Mouse (Mus musculus) kidney, embryonic 15.5 days (tissue): ENCODE measurements around the gene Snx17. TPM values are rescaled to one million over a fixed set of nuclear protein-coding genes. Genes with fewer than 3 reads are reported as not detected.
A peak's percentile ranks its signal among the peaks of the same experiment; 100 is the strongest.

ENCODE experiments used
- ATAC-seq: fragments of 200-750 bp; cut with Nextera tagmentation; replicated peaks from 2 replicates; pipeline ENCODE4 v1.8.0; 2017; ENCODE audit warnings: moderate TSS enrichment; ENCODE audit not compliant: low FRiP score
- H3K27ac ChIP-seq: fragments of 300-500 bp; sonication (generic); 2 replicates; pipeline ENCODE4 v1.5.1; 2015; ENCODE audit warnings: mild to moderate bottlenecking, inconsistent platforms
- H3K27me3 ChIP-seq: fragments of 300-500 bp; sonication (generic); 2 replicates; pipeline ENCODE4 v1.6.1; 2015; ENCODE audit warnings: inconsistent platforms
- H3K36me3 ChIP-seq: fragments of 300-500 bp; sonication (generic); 2 replicates; pipeline ENCODE4 v1.6.1; 2015; ENCODE audit warnings: inconsistent platforms
- H3K4me1 ChIP-seq: fragments of 300-500 bp; sonication (generic); 2 replicates; pipeline ENCODE4 v1.6.1; 2015; ENCODE audit warnings: inconsistent platforms
- H3K4me2 ChIP-seq: fragments of 300-500 bp; sonication (generic); 2 replicates; pipeline ENCODE4 v1.6.1; 2015; ENCODE audit warnings: moderate library complexity, mild to moderate bottlenecking, inconsistent platforms
- H3K4me3 ChIP-seq: fragments of 300-500 bp; sonication (generic); replicated peaks from 2 replicates; pipeline ENCODE4 v1.5.1; 2015; ENCODE audit warnings: mild to moderate bottlenecking, inconsistent platforms
- H3K9ac ChIP-seq: fragments of 300-500 bp; sonication (generic); 2 replicates; pipeline ENCODE4 v1.6.1; 2015; ENCODE audit warnings: mild to moderate bottlenecking, inconsistent platforms
- H3K9me3 ChIP-seq: fragments of 300-500 bp; sonication (generic); replicated peaks from 2 replicates; pipeline ENCODE4 v1.6.1; 2016; ENCODE audit warnings: inconsistent platforms
- WGBS: fragments of 180-500 bp; shearing (Covaris S2); methylation state at CpG from one replicate; pipeline ENCODE4 v1.1.7; 2015; ENCODE audit warnings: mixed read lengths; 5-methylcytosine and 5-hydroxymethylcytosine counted together
- polyA plus RNA-seq: library from polyadenylated mRNA; unstranded; fragments of >200 nt; fragmentation: Nextera tagmentation; extraction: Ambion mirVana; gene quantifications from 2 replicates; pipeline ENCODE4 v1.2.1, GENCODE M21; 2015

The Snx17 gene
- polyA plus RNA-seq, 1 experiment from 2014 or later: 148 TPM

DNA sequence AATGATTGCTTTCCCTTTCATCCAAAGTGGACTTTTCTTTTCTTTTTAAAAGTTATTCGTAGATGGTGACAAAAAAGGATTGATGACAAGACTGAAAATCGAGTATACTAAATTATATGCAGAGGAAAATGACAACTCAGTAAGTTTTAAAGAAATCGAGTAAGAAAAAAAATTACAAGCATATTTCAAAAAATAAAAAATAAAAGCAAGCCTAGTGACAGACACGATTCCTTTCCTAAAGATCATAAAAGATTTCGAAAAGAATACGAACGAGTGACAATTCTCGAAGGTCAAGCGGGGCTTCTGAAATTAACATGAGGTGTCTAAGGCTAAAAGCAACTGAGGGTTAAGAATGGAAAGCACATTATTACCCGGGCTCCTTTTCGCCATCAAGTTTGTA is 26.4 kb downstream of the Snx17 start:
- H3K9me3 ChIP-seq: no peaks in the 10 kb centered on the region
- no peak for ATAC-seq
- no peaks in the 10 kb centered on the region for H3K36me3 ChIP-seq
- WGBS: 1% methylated on average over 11 of the region's 11 CpGs
- H3K4me3 ChIP-seq: peak overlapping the region; percentile 99
- H3K4me1 ChIP-seq: peaks cover 17% of the 10 kb centered on the region
- no peaks in the 10 kb centered on the region for H3K27me3 ChIP-seq
- H3K4me2 ChIP-seq: peak overlapping the region; percentile 84
- peak overlapping the region; percentile 97 for H3K9ac ChIP-seq
- H3K27ac ChIP-seq: peak overlapping the region; percentile 95

DNA sequence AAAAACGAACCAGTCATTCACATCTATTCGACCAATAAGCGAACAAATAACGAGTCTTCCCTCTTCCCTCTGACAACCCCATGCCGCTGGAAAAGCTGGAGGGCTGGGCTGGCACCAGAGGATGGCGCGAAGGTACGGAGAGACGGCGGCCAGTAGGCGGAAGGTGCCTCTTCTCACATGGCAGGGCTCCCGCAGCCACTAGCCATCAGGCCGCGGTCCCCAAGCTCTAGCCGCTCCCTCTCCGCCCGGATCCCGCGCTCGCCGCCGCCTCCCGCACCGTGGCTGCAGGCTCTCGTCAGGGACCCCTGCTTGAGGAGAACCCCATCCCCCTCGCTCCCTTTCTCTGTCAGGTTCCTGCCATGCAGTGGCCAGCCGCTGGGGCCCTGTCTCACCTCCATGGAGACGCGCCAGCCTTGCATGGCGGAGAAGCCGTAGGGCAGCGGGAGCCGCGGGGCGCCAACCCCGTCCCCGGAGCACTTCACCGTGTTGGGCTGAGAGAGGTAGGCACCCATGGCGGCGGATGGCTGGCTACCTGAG is 27.0 kb downstream of the Snx17 start:
- peak overlapping the region; percentile 99 for H3K4me3 ChIP-seq
- peak overlapping the region; percentile 97 for H3K9ac ChIP-seq
- peaks cover 17% of the 10 kb centered on the region for H3K4me1 ChIP-seq
- H3K36me3 ChIP-seq: no peaks in the 10 kb centered on the region
- no peaks in the 10 kb centered on the region for H3K27me3 ChIP-seq
- peak overlapping the region; percentile 95 for H3K27ac ChIP-seq
- peak; percentile 75 for ATAC-seq
- under 1% methylated on average over 40 of the region's 40 CpGs for whole genome bisulfite sequencing
- peak overlapping the region; percentile 84 for H3K4me2 ChIP-seq
- no peaks in the 10 kb centered on the region for H3K9me3 ChIP-seq

DNA sequence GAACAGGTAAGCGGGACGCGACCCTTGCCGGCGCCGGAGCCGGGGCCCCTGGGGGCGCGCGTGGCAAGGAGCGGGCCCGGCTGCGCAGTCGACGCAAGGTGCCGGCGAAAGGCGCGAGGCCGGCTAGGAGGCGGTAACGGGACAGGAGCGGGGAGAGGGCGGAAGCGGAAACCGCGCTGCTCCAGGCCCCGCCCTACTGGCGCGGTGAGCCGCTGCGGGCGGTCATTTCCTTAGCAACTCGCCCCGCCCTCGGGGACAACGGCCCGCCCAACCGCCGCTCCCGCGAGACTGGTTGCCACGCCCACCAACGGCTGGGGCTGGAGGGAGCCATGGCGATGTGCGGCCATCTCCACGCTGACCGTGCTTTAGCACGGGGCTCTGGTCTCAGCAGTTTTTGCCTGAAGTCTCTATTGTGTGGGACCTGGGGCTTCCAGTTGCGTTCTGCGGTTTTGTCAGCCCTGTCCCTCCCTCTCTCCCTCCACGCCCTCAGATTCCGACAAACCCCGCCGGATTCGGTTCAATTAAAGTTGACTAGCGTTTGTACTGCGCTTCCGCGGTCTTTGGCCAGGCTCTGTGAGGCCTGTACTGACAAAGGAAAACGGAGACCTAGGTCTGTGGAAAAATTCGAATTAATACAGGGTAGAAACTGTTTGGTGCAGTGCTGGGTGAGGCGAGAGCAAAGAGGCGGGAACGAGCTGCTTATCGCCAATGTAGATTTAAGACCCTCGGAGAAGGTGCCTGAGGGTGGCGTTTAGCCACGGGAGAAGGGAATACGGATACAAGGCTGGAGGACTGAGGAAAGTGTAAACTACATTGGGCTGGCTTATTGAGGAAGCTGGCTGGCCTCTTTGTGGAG is 27.6 kb downstream of the Snx17 start, which contains the start of gene Ppm1g:
TSS of gene Ppm1g (minus strand) at position 240 of the 856 bp plus-strand sequence.
- H3K9me3 ChIP-seq: no peaks in the 10 kb centered on the region
- H3K4me3 ChIP-seq: peak within 1 kb of the TSS; percentile 99
- under 1% methylated on average over 70 of the region's 70 CpGs for WGBS
- peak within 1 kb of the TSS; percentile 97 for H3K9ac ChIP-seq
- H3K36me3 ChIP-seq: no peaks in the 10 kb centered on the region
- peak; percentile 96 for ATAC-seq
- H3K4me2 ChIP-seq: peak within 1 kb of the TSS; percentile 84
- peak within 1 kb of the TSS; percentile 95 for H3K27ac ChIP-seq
- H3K4me1 ChIP-seq: peaks cover 17% of the 10 kb centered on the region
- H3K27me3 ChIP-seq: no peaks in the 10 kb centered on the region

DNA sequence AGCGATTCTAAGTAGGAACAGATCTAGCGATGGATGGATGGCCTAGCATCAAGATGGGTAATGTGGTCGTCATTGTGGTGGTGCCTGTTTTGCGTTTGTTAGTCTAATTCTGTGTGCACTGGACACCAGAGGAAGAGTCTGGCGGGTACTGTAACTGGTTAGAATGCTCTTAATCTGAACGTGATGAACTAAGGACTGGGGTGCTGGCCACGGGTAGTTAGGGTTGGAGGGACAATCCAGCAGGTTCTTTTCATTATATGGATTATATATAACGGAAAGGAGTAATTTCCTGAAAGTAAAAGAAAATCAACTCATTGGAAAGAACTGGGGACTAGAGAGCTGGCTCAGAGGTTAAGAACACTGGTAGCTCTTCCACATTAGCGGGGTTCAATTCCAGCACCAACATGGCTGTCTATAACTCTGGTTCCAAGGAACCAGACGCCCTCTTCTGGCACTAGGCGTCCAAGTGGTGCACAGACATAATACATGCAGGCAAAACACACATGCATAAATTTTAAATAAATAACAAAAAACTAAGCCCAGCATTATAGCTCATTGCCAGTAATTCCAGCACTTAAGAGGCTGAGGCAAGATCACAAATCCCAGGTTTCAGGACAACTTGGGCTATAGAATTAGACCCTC is 28.4 kb downstream of the Snx17 start:
- peak overlapping the region; percentile 99 for H3K4me3 ChIP-seq

DNA sequence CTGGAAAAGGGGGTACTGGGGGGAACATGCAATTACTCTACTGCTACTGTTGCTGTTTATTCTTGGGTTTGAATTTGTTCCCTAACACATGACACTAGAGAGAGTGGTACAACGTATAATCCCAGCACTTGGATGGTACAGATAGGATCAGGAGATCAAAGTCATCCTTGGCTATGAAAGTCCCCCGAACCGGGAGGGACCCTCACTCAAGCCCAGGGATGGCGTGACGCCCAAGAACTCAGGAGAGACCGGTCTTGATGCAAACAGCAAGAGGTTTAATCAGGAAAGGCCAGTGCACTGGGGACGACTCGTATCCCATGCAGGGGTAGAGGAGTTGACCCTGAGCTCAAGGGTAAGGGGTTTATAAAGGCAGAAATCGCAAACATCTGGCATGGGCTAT is 29.7 kb downstream of the Snx17 start:
- no peak overlapping the region for H3K4me2 ChIP-seq
- WGBS: 93% methylated on average over 9 of the region's 9 CpGs
- H3K27me3 ChIP-seq: no peaks in the 10 kb centered on the region
- no peak overlapping the region for H3K9ac ChIP-seq
- peaks cover 17% of the 10 kb centered on the region for H3K4me1 ChIP-seq
- no peaks in the 10 kb centered on the region for H3K36me3 ChIP-seq
- no peak for ATAC-seq
- no peak overlapping the region for H3K27ac ChIP-seq
- H3K9me3 ChIP-seq: no peaks in the 10 kb centered on the region
- H3K4me3 ChIP-seq: no peak overlapping the region

More for the DNA sequence above, 28.4 kb downstream of the Snx17 start:
- WGBS: 13% methylated on average over 11 of the region's 11 CpGs
- H3K9ac ChIP-seq: peak overlapping the region; percentile 97
- peak overlapping the region; percentile 84 for H3K4me2 ChIP-seq
- H3K4me1 ChIP-seq: peaks cover 17% of the 10 kb centered on the region
- H3K27ac ChIP-seq: peak overlapping the region; percentile 95
- H3K9me3 ChIP-seq: no peaks in the 10 kb centered on the region
- H3K36me3 ChIP-seq: no peaks in the 10 kb centered on the region
- 0 out of 2 replicates have a peak, but pooled peaks have one; percentile 37 for ATAC-seq
- H3K27me3 ChIP-seq: no peaks in the 10 kb centered on the region

DNA sequence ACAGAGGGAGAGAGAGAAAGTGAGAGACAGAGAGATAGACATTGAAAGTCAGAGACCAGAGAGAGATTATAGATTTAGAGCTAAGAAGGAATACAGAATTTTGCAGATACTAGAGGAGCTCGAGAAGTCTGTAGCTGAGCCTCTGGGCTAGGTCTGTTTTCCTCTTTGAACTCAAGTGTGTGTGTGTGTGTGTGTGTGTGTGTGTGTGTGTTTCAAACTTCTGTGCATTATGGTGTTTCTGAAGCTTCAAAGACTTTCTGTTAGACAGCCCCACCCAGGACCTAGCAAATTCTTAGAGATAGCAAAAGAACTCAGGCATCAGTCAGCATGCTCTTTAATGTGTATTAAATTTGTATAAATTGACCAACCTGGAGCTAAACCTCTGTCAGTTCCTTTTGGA is 33.6 kb downstream of the Snx17 start:
- Histone ChIP-seq H3K36me3 (no peaks in the 10 kb centered on the region), H3K4me1 (0 out of 2 replicates have a peak, but pooled peaks cover under 1% of the 10 kb centered on the region), H3K27me3 (no peaks in the 10 kb centered on the region), H3K27ac (no peak overlapping the region), H3K9ac (no peak overlapping the region), H3K4me3 (no peak overlapping the region), H3K4me2 (no peak overlapping the region), H3K9me3 (no peaks in the 10 kb centered on the region)
- 77% methylated on average over 1 of the region's 1 CpGs for WGBS
- no peak for ATAC-seq

DNA sequence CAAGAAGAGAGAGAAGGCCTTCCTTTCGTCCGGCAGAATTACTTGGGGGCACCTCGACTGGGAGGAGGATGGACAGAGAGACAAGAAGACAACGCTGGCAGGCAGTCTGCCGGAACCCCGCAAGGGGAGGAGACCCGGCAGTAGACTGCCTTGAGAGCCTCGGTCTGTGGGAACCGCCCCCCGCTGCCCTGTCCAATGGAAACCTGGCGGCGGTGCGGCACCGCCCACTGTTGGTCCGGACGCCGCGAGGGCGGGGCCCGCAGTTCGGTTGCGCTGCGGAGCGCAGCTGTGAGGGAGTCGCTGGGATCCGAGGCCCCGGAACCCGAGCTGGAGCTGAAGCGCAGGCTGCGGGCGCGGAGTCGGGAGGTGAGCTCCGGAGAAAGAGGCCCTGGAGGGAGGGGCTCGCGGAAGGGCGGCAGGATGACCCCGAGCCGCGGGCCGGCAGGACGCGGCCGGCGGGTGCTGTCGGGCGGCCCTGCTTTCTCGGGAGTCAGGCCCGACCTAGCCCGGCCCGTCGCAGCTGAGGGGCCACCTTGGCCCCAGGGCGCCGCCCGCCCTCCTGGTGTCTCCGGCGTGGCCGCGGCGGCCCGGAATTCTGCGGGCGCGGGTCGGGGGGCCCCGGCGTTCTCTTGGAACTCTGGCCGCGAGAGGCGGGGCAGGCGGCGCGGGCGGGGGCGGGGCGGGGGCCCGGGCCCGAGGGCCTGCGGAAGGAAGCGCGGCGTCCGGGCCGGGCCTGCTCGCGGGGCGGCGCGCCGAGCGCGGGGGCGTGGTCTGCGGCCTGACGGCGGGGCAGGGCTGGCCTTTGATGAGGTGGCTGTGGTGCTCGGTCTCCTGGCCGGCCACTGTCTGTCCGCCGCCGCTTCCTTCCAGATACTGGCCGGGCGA is 47.9 kb downstream of the Snx17 start, which contains the start of the genes Nrbp1 and Gm9970:
TSS of gene Nrbp1 (plus strand) at position 228 of the 885 bp plus-strand sequence.
TSS of gene Gm9970 (minus strand) at position 596 of the 885 bp plus-strand sequence.
- no peaks in the 10 kb centered on the region for H3K27me3 ChIP-seq
- H3K4me3 ChIP-seq: peak within 1 kb of the TSS; percentile 98
- peak within 1 kb of the TSS; percentile 99 for H3K9ac ChIP-seq
- no peaks in the 10 kb centered on the region for H3K9me3 ChIP-seq
- peaks cover 9% of the 10 kb centered on the region for H3K4me1 ChIP-seq
- under 1% methylated on average over 93 of the region's 103 CpGs for WGBS
- ATAC-seq: peak; percentile 99
- H3K36me3 ChIP-seq: peaks cover 23% of the 10 kb centered on the region
- H3K27ac ChIP-seq: peak within 1 kb of the TSS; percentile 99
- peak within 1 kb of the TSS; percentile 86 for H3K4me2 ChIP-seq

DNA sequence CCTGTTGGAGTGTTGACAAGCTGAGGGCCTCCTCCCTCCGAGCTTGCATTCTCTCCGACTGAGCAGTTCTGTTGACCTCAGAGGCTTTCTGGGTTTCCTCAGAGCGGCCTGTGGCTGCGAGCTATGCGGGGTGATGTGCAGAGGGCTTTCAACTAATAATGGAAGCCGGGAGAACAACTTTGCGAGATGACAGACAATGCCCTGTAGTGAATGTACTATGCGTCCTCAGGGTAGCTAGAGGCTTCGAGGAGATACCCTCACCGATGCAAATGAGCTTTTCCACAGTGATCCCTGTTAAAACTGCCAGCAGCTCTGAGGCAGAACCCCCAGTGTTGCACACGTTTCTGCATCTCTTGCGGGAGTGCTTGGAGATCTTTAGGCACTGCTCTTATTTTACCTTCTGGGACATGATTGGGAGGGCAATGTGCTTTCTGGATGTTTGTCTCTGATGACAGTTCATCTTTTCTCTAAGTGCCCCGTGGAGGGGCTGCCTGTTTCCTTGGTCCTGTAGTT is 48.6 kb downstream of the Snx17 start:
- Histone ChIP-seq H3K27ac (peak overlapping the region; percentile 99), H3K9me3 (no peaks in the 10 kb centered on the region)

DNA sequence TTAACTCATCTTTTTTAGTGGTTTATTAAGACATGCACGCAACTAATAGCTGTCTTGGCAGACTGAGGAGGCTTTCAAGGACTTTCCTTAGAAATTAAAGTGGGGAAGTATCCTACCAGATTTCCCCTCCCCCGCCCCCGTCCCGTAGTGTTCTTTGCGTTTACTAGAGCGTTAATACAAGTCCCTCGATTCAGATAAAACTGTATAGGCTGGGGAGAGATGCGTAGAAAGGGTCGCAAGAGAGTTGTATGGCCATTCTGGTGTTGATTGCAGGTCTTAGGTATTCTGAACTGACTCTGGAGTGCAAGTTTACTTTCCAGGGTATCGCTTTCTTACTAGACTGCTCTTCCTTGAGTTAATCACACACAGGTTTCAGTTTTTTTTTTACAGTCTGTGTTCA is 49.2 kb downstream of the Snx17 start:
- no peak for ATAC-seq
- Histone ChIP-seq H3K36me3 (peaks cover 37% of the 10 kb centered on the region), H3K4me1 (peaks cover 9% of the 10 kb centered on the region), H3K9me3 (no peaks in the 10 kb centered on the region), H3K4me2 (peak overlapping the region; percentile 86), H3K27me3 (no peaks in the 10 kb centered on the region), H3K27ac (peak overlapping the region; percentile 99), H3K9ac (peak overlapping the region; percentile 99), H3K4me3 (peak overlapping the region; percentile 98)
- WGBS: 23% methylated on average over 10 of the region's 10 CpGs

More for the DNA sequence above, 48.6 kb downstream of the Snx17 start:
- Histone ChIP-seq H3K4me1 (peaks cover 9% of the 10 kb centered on the region), H3K9ac (peak overlapping the region; percentile 99), H3K4me3 (peak overlapping the region; percentile 98), H3K36me3 (peaks cover 30% of the 10 kb centered on the region), H3K27me3 (no peaks in the 10 kb centered on the region), H3K4me2 (peak overlapping the region; percentile 86)
- under 1% methylated on average over 13 of the region's 13 CpGs for WGBS
- ATAC-seq: no peak
